Mouse (Mus musculus) induced T-regulatory cell, adult 2 months (primary cell): ENCODE data around the gene Gm28047.
A peak's percentile ranks its signal among the peaks of the same experiment; 100 is the strongest.

ENCODE experiments used
- DNase-seq: peaks from one replicate; pipeline ENCODE4 v3.0.0-alpha.2; 2012; ENCODE audit warnings: low read depth

Gene Gm28047

GRCm38 (mm10) chr15:102515791-102516190, 109.1 kb downstream of the Gm28047 start:
- no peak for DNase-seq

GRCm38 (mm10) chr15:102515261-102515660, 109.6 kb downstream of the Gm28047 start:
- no peak for DNase-seq

DNA sequence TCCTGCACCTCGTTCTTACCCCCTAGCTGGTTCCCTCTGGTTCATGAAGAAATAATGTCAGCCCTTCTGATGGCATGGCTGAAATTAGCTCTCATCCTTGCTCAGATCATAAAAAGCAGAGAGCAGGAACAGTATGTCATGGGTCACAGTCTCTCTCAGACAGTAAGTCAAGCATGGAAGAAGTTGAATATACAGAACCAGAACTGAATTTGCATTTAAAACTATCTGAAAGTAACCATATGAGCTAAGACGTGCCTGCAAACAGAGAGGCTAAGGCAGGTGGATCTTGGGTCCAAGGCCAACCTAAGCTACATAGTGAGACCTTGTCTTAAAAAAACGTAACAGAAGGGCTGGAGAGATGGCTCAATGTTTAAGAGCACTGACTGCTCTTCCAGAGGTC, 111.9 kb downstream of the Gm28047 start:
- DNase-seq, result no peak

- DNase-seq, result no peak
Observed at GRCm38 (mm10) chr15:102512471-102512870, 112.4 kb downstream of the Gm28047 start.

DNA sequence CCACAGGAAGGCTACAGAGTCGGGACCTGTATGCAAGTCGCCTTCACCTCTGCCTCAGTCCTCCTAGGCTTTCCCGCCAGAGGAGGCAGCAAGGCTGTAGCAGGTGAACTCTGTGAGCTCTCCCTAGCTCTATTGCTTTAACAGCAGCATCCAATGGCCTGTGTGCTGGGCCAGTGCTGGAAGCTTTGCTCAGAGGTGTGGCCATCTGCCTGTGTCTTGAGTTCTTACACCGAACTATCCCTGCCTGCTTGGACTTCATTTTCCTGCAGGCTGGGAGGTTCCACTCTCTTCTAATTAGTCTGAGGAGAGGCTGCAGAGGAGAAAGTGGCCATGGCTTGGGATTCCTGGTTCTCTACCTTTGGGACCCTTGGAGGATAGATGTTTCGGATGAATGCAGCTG, 112.9 kb downstream of the Gm28047 start:
- no peak for DNase-seq

GRCm38 (mm10) chr15:102511285-102511833, 113.5 kb downstream of the Gm28047 start:
- DNase-seq, result no peak

DNA sequence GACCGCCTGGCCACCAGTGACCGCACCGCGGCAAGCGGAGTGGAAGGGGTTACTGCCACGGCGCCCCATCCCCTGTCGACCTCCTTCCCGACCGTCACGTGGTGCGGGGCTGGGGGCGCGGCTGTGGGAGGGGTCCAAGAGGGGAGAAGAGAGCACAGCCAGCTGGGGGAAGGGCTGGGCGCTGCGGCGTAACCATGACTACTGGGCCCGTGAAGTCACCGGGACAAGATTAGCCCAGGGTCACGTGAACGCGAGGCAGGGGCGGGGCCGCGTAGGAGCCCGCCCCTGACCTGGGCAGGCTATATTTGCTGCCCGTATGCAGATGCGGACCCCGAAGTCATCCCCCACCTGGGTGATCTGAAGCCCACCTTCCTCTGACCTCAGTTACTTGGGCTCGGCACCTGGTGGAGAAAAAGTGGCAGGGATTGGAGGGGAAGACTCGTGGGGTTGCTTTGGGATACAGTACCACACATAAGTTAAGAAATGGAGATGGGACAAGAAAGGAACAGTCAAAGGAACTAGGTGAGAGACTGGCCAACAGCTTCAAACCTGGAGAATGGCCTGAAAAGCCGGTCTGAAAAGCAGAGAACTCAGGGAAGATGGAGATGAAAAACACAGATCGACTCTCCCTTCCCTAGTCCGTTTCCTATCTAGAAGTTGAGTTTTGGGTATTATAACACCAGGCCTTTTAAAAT, 114.1 kb downstream of the Gm28047 start:
- peak; percentile 82 for DNase-seq

GRCm38 (mm10) chr15:102510110-102510509, 114.8 kb downstream of the Gm28047 start:
- DNase-seq, result no peak

GRCm38 (mm10) chr15:102508336-102508735, 116.5 kb downstream of the Gm28047 start:
- DNase-seq, result no peak

DNA sequence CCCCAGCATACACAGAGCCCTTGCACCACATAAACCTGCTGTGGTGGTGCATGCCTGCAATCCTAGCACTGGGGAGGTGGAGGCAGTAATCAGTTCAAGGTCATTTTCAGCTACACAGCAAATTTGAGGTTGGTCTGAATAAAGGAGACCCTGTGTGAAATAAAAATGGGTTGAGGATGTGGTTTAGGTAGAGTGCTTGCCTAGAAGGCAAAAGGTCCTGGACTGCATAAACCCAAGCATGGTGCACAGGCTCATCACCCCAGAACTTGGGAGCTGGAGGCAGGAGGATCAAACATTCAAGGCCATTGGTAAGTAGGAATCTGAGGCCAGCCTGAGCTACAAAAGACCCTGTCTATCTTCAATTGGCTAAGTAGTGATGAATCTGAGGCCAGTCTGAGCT, 117.3 kb downstream of the Gm28047 start:
- no peak for DNase-seq

GRCm38 (mm10) chr15:102506864-102507263, 118.0 kb downstream of the Gm28047 start:
- no peak for DNase-seq

GRCm38 (mm10) chr15:102506464-102506830, 118.4 kb downstream of the Gm28047 start:
- no peak for DNase-seq

DNA sequence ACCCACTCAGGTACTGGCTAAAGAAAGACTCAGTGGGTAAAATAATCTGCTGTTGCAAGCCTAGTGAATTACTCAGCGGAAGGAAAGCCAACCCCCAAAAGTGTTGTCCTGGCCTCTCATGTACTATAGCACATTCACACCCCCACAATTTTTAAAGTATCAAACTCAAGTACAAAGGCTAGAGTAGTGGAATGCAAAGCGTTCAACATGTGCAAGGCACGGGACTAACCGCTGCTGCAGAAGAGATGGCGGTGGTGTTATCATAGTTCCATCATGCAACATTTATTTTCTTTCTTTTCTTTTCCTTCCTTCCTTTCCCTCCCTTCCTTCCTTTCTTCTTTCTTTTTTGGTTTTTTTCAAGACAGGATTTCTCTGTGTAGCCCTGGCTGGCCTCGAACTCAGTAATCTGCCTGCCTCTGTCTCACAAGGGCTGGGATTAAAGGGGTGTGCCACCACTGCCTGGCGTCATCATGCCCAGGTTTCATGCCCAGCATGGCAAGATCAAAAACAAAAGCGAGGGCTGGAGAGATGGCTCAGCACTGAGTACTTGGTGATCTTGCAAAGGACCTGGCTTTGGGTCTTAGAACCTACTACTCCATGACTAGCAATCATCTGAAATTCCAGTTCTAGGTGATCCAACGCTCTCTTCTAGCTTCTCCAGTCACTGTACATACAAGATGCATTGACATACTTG, 119.0 kb downstream of the Gm28047 start:
- no peak for DNase-seq

- DNase-seq, result no peak
Observed at GRCm38 (mm10) chr15:102505073-102505769, 119.6 kb downstream of the Gm28047 start.

DNA sequence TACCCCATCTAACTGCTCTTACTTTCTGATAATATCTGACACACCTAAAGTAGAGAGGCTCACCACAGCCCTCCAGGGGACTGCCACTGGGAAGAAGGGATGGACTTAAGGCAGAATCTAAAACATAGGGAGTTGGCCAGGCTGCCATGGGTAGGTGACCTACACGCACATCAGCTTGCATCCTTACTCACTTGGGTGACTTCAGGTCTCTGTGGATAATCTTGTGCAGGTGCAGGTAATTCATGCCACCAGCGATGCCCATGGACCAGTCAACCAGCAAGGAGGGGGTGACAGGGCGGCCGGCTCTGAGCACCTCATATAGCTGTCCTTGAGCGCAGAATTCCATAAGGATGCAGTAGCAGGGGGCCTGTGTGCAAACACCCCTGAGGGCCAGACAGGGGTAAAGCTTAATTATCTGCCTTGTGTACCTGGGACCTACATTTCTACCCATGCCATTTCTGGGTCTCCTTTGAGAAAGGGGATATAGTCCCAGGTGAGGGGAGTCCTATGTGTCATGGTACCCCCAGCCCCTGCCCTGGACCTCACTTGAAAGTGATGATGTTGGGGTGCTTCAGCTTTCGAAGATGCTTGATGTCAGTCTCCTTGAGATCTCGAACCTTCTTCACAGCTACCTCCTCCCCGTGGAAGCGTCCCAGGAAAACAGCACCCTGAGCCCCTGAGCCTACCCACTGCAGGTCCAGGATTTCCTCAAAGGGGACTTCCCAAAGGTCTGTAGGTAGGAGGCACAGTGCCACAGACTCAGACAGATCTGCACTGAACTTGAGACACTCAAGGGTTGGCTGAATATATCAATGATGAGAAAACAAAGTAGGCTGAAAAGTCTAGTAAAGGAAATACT, 120.7 kb downstream of the Gm28047 start:
- no peak for DNase-seq

GRCm38 (mm10) chr15:102503447-102503846, 121.4 kb downstream of the Gm28047 start, which contains the start of gene Gm10337:
TSS of gene Gm10337 (plus strand) at chr15:102503722.
- no peak for DNase-seq

GRCm38 (mm10) chr15:102502254-102502840, 122.5 kb downstream of the Gm28047 start:
- no peak for DNase-seq

- DNase-seq, result no peak
Observed at GRCm38 (mm10) chr15:102501084-102501814, 123.6 kb downstream of the Gm28047 start.

- no peak for DNase-seq
Observed at GRCm38 (mm10) chr15:102500479-102500878, 124.4 kb downstream of the Gm28047 start.

GRCm38 (mm10) chr15:102499851-102500250, 125.0 kb downstream of the Gm28047 start:
- DNase-seq, result no peak

- DNase-seq, result no peak
Observed at GRCm38 (mm10) chr15:102499370-102499769, 125.5 kb downstream of the Gm28047 start.
